Mouse (Mus musculus): ENCODE measurements around the gene Fbxw28. TPM values are rescaled to one million over a fixed set of nuclear protein-coding genes. Genes with fewer than 3 reads are reported as not detected.
"Not testable (repeated sequence)": the region's sequence is repeated elsewhere in the genome, so short reads cannot be mapped to it uniquely, and the experiment has no call there.

The Fbxw28 gene
- total RNA-seq (2021): not detected

DNA sequence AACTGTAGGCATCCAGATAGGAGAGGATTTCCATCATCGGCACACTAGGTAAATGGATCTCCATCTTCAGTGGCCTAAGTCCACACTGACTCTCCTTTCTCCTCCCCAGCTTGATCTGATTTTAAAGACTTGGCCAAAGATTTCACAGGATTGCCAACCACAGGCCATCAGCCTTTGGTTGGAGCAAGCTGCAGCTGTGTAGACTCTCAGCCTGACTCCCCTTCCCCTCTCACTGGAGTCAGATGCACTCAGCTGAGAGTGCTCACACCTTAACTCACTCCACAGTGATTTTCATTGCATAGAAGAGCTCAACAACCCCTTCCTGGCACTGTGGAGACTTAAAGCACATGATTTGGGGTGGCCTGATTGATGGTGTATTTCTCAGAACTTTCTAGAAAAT is at the start of gene Fbxw28:
Fbxw28 (minus strand) TSS at position 101 of the 400 bp plus-strand sequence.
- not testable (repeated sequence) for DNase-seq

DNA sequence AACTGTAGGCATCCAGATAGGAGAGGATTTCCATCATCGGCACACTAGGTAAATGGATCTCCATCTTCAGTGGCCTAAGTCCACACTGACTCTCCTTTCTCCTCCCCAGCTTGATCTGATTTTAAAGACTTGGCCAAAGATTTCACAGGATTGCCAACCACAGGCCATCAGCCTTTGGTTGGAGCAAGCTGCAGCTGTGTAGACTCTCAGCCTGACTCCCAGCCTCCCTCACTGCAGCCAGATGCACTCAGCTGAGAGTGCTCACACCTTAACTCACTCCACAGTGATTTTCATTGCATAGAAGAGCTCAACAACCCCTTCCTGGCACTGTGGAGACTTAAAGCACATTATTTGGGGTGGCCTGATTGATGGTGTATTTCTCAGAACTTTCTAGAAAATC is 51.9 kb downstream of the Fbxw28 start, which contains the start of gene Fbxw14:
Fbxw14 (minus strand) TSS at position 101 of the 400 bp plus-strand sequence.
- not testable (repeated sequence) for DNase-seq

Other genes starting within 250 kb of the Fbxw28 start
- gene Plxnb1, start 244.3 kb downstream of the Fbxw28 start, total RNA-seq (2021): 10 to 100 TPM; 79.7 to 88.6 TPM
- gene Fbxw21, start 177.6 kb downstream of the Fbxw28 start, total RNA-seq (2021): not detected
- not detected for gene Fbxw13, start 143.7 kb downstream of the Fbxw28 start, total RNA-seq (2021)
- not detected for gene Fbxw20, start 104.9 kb downstream of the Fbxw28 start, total RNA-seq (2021)
- not detected for gene Fbxw14, start 52.0 kb downstream of the Fbxw28 start, total RNA-seq (2021)
- gene Fbxw22, start 64.6 kb upstream of the Fbxw28 start, total RNA-seq (2021): not detected
- gene Fbxw16, start 109.5 kb upstream of the Fbxw28 start, total RNA-seq (2021): not detected
- not detected for gene Fbxw19, start 156.2 kb upstream of the Fbxw28 start, total RNA-seq (2021)
- not detected for gene Fbxw15, start 228.6 kb upstream of the Fbxw28 start, total RNA-seq (2021)

Measured in layer of hippocampus, postnatal 36 days (tissue).